15 mouse cellular contexts compared by ENCODE assay signal in genomic region chr7:132429324-132429723, GRCm38 (mm10).
DNase-seq lines count a peak whose midpoint lies in the region; ATAC-seq and TF ChIP-seq lines count a peak whose summit lies in the region.
"Had no signal": no experiment of that assay in that cellular context is flagged by ENCODE, and none has a peak within 500 bp of the region (broad histone marks: within the 10 kb centered on the region; RNA-seq: fewer than 3 reads in every experiment).

No protein-coding gene starts in this region.

- 0 out of 2 replicates have a peak, but pooled peaks cover 4% of the 10 kb centered on the region for H3K4me1 ChIP-seq in kidney, adult 2 months (ENCODE audit: control insufficient read depth, insufficient read depth, low read length)
- H3K4me1 ChIP-seq in kidney, embryonic 16.5 days (ENCODE audit: insufficient read depth, low read length), result no peaks in the 10 kb centered on the region
- no peaks in the 10 kb centered on the region for H3K4me1 ChIP-seq in lung, postnatal 0 days (ENCODE audit: insufficient read depth, low read depth, low read length)
- peaks cover 8% of the 10 kb centered on the region for H3K4me1 ChIP-seq in forebrain, embryonic 15.5 days
- H3K4me1 ChIP-seq in midbrain, embryonic 14.5 days (ENCODE audit: control insufficient read depth, insufficient read depth, low read length), result peaks cover 6% of the 10 kb centered on the region; the same call in 1 of the 2 replicates
- H3K4me1 ChIP-seq: liver, embryonic 12.5 days had no signal

- H3K9ac ChIP-seq in kidney, embryonic 16.5 days (replicated peaks; ENCODE audit: low read length), result no peak overlapping the region
- no peak overlapping the region for H3K9ac ChIP-seq in lung, postnatal 0 days (replicated peaks; ENCODE audit: low read depth)
- H3K9ac ChIP-seq in forebrain, embryonic 15.5 days (replicated peaks), result no peak overlapping the region
- H3K9ac ChIP-seq in midbrain, embryonic 14.5 days (replicated peaks; ENCODE audit: low read length), result no peak overlapping the region
- H3K9ac ChIP-seq: kidney, embryonic 15.5 days; liver, embryonic 12.5 days had no signal

- peak; percentile 24 for DNase-seq in kidney, adult 2 months
- DNase-seq in lung, postnatal 0 days (ENCODE audit: low spot score), result peak; percentile 23
- DNase-seq in lung, postnatal 25 days (ENCODE audit: low spot score), result no peak
- peak; percentile 67 for DNase-seq in midbrain, embryonic 14.5 days
- no peak for DNase-seq in T-cell, adult 2 months (ENCODE audit: low spot score)
- DNase-seq in heart, adult 11 months, result no peak
- DNase-seq: cerebellum, adult 2 months; heart, postnatal 4 days had no signal

- TF ChIP-seq CTCF in kidney, adult 2 months (conservative IDR thresholded peaks at IDR 0.05; ENCODE audit: insufficient read depth, insufficient read length, low read depth, low read length), result no peak
- TF ChIP-seq CTCF in lung, postnatal 0 days (IDR thresholded peaks at IDR 0.05), result no peak

- no peak for TF ChIP-seq POLR2A in kidney, adult 2 months (IDR thresholded peaks at IDR 0.05; ENCODE audit: low read depth, low read length)

- H3K4me2 ChIP-seq in kidney, embryonic 16.5 days (replicated peaks; ENCODE audit: low read depth, low read length), result no peak overlapping the region
- H3K4me2 ChIP-seq in lung, postnatal 0 days (replicated peaks; ENCODE audit: low read depth, low read length), result no peak overlapping the region
- no peak overlapping the region for H3K4me2 ChIP-seq in forebrain, embryonic 15.5 days (replicated peaks)
- no peak overlapping the region for H3K4me2 ChIP-seq in midbrain, embryonic 14.5 days (ENCODE audit: low read length)
- H3K4me2 ChIP-seq: kidney, embryonic 15.5 days; liver, embryonic 12.5 days had no signal

- no peak overlapping the region for H3K27ac ChIP-seq in kidney, adult 2 months (ENCODE audit: insufficient read depth, low read depth, low read length)
- no peak overlapping the region for H3K27ac ChIP-seq in kidney, embryonic 16.5 days (ENCODE audit: low read length)
- no peak overlapping the region for H3K27ac ChIP-seq in lung, postnatal 0 days (ENCODE audit: low read length)
- peak overlapping the region; percentile 27; the same call in 1 of the 2 replicates for H3K27ac ChIP-seq in forebrain, embryonic 15.5 days (replicated peaks)
- peak overlapping the region; percentile 33 for H3K27ac ChIP-seq in midbrain, embryonic 14.5 days (replicated peaks; ENCODE audit: low read depth, low read length)
- H3K27ac ChIP-seq: kidney, embryonic 15.5 days; liver, embryonic 12.5 days; stomach, postnatal 0 days had no signal

- ATAC-seq in kidney, embryonic 16.5 days (ENCODE audit: low FRiP score, low TSS enrichment), result no peak
- peak; percentile 30; the same call in 1 of the 2 replicates for ATAC-seq in lung, postnatal 0 days
- no peak; the same call in 1 of the 2 replicates for ATAC-seq in forebrain, embryonic 15.5 days (replicated peaks)
- no peak for ATAC-seq in midbrain, embryonic 14.5 days (ENCODE audit: low FRiP score, low TSS enrichment)
- ATAC-seq: activated CD4-positive, CD25-positive, alpha-beta regulatory T cell, adult 4 months; liver, embryonic 12.5 days had no signal

- no peaks in the 10 kb centered on the region for H3K9me3 ChIP-seq in kidney, embryonic 16.5 days (ENCODE audit: low read length)
- H3K9me3 ChIP-seq in lung, postnatal 0 days (ENCODE audit: low read length), result no peaks in the 10 kb centered on the region
- no peaks in the 10 kb centered on the region for H3K9me3 ChIP-seq in forebrain, embryonic 15.5 days
- no peaks in the 10 kb centered on the region for H3K9me3 ChIP-seq in midbrain, embryonic 14.5 days (ENCODE audit: control insufficient read depth, low read length)
- H3K9me3 ChIP-seq: kidney, embryonic 15.5 days; liver, embryonic 12.5 days had no signal

- no peak for TF ChIP-seq EP300 in lung, postnatal 0 days (IDR thresholded peaks at IDR 0.05)

- H3K27me3 ChIP-seq in kidney, adult 2 months (replicated peaks; ENCODE audit: control insufficient read depth, insufficient read depth, low read length), result no peaks in the 10 kb centered on the region
- no peaks in the 10 kb centered on the region for H3K27me3 ChIP-seq in kidney, embryonic 16.5 days (ENCODE audit: insufficient read depth, low read length)
- H3K27me3 ChIP-seq in lung, postnatal 0 days (replicated peaks; ENCODE audit: insufficient read depth, low read length), result no peaks in the 10 kb centered on the region
- H3K27me3 ChIP-seq in forebrain, embryonic 15.5 days, result no peaks in the 10 kb centered on the region
- H3K27me3 ChIP-seq in midbrain, embryonic 14.5 days (ENCODE audit: control insufficient read depth, insufficient read depth, low read length), result no peaks in the 10 kb centered on the region
- H3K27me3 ChIP-seq: kidney, embryonic 15.5 days had no signal

- no peak overlapping the region for H3K4me3 ChIP-seq in kidney, adult 2 months (ENCODE audit: insufficient read depth, low read depth, low read length)
- H3K4me3 ChIP-seq in kidney, embryonic 16.5 days (ENCODE audit: low read length), result no peak overlapping the region
- H3K4me3 ChIP-seq in lung, postnatal 0 days (ENCODE audit: low read depth, low read length), result no peak overlapping the region
- no peak overlapping the region for H3K4me3 ChIP-seq in forebrain, embryonic 15.5 days
- no peak overlapping the region for H3K4me3 ChIP-seq in midbrain, embryonic 14.5 days (replicated peaks; ENCODE audit: low read depth, low read length)
- H3K4me3 ChIP-seq: erythroblast, embryonic 14.5 days; kidney, embryonic 15.5 days; liver, embryonic 12.5 days had no signal

- WGBS in kidney, adult 2 months, result 78% methylated on average over 4 of the region's 4 CpGs
- WGBS in kidney, embryonic 16.5 days, result 69% methylated on average over 4 of the region's 4 CpGs
- 65% methylated on average over 4 of the region's 4 CpGs for WGBS in lung, postnatal 0 days
- 40% methylated on average over 4 of the region's 4 CpGs for WGBS in forebrain, embryonic 15.5 days
- WGBS in midbrain, embryonic 14.5 days, result 37% methylated on average over 4 of the region's 4 CpGs

- no peaks in the 10 kb centered on the region for H3K36me3 ChIP-seq in kidney, adult 2 months (ENCODE audit: control insufficient read depth, insufficient read depth, low read length)
- no peaks in the 10 kb centered on the region for H3K36me3 ChIP-seq in kidney, embryonic 16.5 days (ENCODE audit: insufficient read depth, low read length)
- H3K36me3 ChIP-seq in lung, postnatal 0 days (ENCODE audit: insufficient read depth, low read length), result no peaks in the 10 kb centered on the region
- H3K36me3 ChIP-seq in forebrain, embryonic 15.5 days, result no peaks in the 10 kb centered on the region
- no peaks in the 10 kb centered on the region for H3K36me3 ChIP-seq in midbrain, embryonic 14.5 days (ENCODE audit: control insufficient read depth, insufficient read depth, low read length)
- H3K36me3 ChIP-seq: kidney, embryonic 15.5 days; liver, embryonic 12.5 days had no signal

Comparison
In these comparisons a context has a peak if more than half of its experiments do, and no peak if none do; other contexts are left out.
1. DNase-seq: peak in kidney, adult 2 months (single experiment), lung, postnatal 0 days (single experiment) and midbrain, embryonic 14.5 days (single experiment); none in lung, postnatal 25 days (single experiment), T-cell, adult 2 months (single experiment) and heart, adult 11 months (single experiment).
2. H3K27ac ChIP-seq: peak in forebrain, embryonic 15.5 days (single experiment) and midbrain, embryonic 14.5 days (single experiment); none in kidney, adult 2 months (single experiment), kidney, embryonic 16.5 days (single experiment) and lung, postnatal 0 days (single experiment).